Mouse (Mus musculus) Patski (cell line): ENCODE data around the gene Prex1. TPM values are rescaled to one million over a fixed set of nuclear protein-coding genes. Genes with fewer than 3 reads are reported as not detected.

ENCODE experiments used
- ATAC-seq: fragments of 100-300 bp; one replicate; pipeline ENCODE4 v1.8.0; 2021
- CTCF ChIA-PET: fragments of 350-600 bp; sonication (Branson Sonifier 250); formaldehyde crosslinking; loops from one replicate; lab custom pipeline; 2022; ENCODE audit warnings: inconsistent platforms; lab: Charles Lee
- POLR2A ChIA-PET: fragments of 350-600 bp; sonication (Branson Sonifier 250); formaldehyde crosslinking; loops from one replicate; lab custom pipeline; 2022; ENCODE audit warnings: antibody characterized with exemption, inconsistent platforms; lab: Charles Lee
- DNase-seq: peaks from one replicate; pipeline ENCODE4 v3.0.0-alpha.2; 2011; ENCODE audit warnings: low read depth, low spot score
- H3K27me3 ChIP-seq: fragments of 371-371 bp; one replicate; pipeline ENCODE4 v1.5.1; 2021
- CTCF ChIP-seq: fragments of 100-300 bp; IDR thresholded peaks from one replicate; pipeline ENCODE4 v1.5.1; 2021
- in situ Hi-C: fragments of 300-500 bp; cut with MboI; formaldehyde crosslinking; loops from 3 replicates; pipeline ENCODE4 v1.11.1; 2018; ENCODE audit warnings: low pct_unique_long_range_greater_than_20kb, mixed read lengths
- polyA plus RNA-seq: library from polyadenylated mRNA; unstranded; gene quantifications from one replicate; pipeline ENCODE4 v1.2.3, GENCODE M21; 2021

Prex1 gene
- polyA plus RNA-seq, 1 experiment from 2014 or later = 3.9 TPM

GRCm38 (mm10) chr2:166579361-166579760 is 134.3 kb downstream of the Prex1 start:
- H3K27me3 ChIP-seq = no peaks in the 10 kb centered on the region
- ATAC-seq (no peak), DNase-seq (no peak)
- POLR2A ChIA-PET = no interaction called here
- no peak for TF ChIP-seq CTCF
- CTCF ChIA-PET = no interaction called here
- in situ Hi-C loops = no loop called here

GRCm38 (mm10) chr2:166575419-166575818 is 138.2 kb downstream of the Prex1 start:
- DNase-seq (no peak), ATAC-seq (no peak)
- POLR2A ChIA-PET = no interaction called here
- no peaks in the 10 kb centered on the region for H3K27me3 ChIP-seq
- in situ Hi-C loops = no loop called here
- CTCF ChIA-PET = interaction anchor here (0.8 to 1.7 kb wide), 4 partner anchors 11 to 485 kb away, joined by 3 to 5 read pairs (median 3); no protein-coding TSS in a partner anchor
- no peak for TF ChIP-seq CTCF

- POLR2A ChIA-PET = no interaction called here
- no peaks in the 10 kb centered on the region for H3K27me3 ChIP-seq
- no peak for DNase-seq
- no peak for ATAC-seq
- in situ Hi-C loops = loop anchor here (25.0 kb wide), 2 partner anchors 213 to 638 kb away; no protein-coding TSS in a partner anchor
- CTCF ChIA-PET = interaction anchor here (0.8 to 1.7 kb wide), 4 partner anchors 11 to 485 kb away, joined by 3 to 5 read pairs (median 3); no protein-coding TSS in a partner anchor
- TF ChIP-seq CTCF = no peak
These were observed 138.7 kb downstream of the Prex1 start for GRCm38 (mm10) chr2:166574934-166575333.

GRCm38 (mm10) chr2:166573621-166574020 is 140.0 kb downstream of the Prex1 start:
- ATAC-seq (no peak), DNase-seq (no peak)
- in situ Hi-C loops = loop anchor here (25.0 kb wide), 2 partner anchors 211 to 636 kb away; no protein-coding TSS in a partner anchor
- no peaks in the 10 kb centered on the region for H3K27me3 ChIP-seq
- ChIA-PET POLR2A (no interaction called here), CTCF (interaction anchor here (1.2 kb wide), 1 partner anchor 208 kb away, joined by 3 read pairs; no protein-coding TSS in a partner anchor)
- TF ChIP-seq CTCF = no peak

- TF ChIP-seq CTCF = no peak
- ATAC-seq = no peak
- in situ Hi-C loops = loop anchor here (25.0 kb wide), 2 partner anchors 210 to 635 kb away; no protein-coding TSS in a partner anchor
- no peak for DNase-seq
- ChIA-PET POLR2A (no interaction called here), CTCF (interaction anchor here (0.7 kb wide), 1 partner anchor 481 kb away, joined by 3 read pairs; no protein-coding TSS in a partner anchor)
- H3K27me3 ChIP-seq = no peaks in the 10 kb centered on the region
These were observed 141.3 kb downstream of the Prex1 start for GRCm38 (mm10) chr2:166572297-166572696.

- ATAC-seq (no peak), DNase-seq (no peak)
- TF ChIP-seq CTCF = no peak
- CTCF ChIA-PET = no interaction called here
- POLR2A ChIA-PET = no interaction called here
- H3K27me3 ChIP-seq = no peaks in the 10 kb centered on the region
- in situ Hi-C loops = loop anchor here (25.0 kb wide), 2 partner anchors 207 to 632 kb away; no protein-coding TSS in a partner anchor
These were observed 144.4 kb downstream of the Prex1 start for GRCm38 (mm10) chr2:166569182-166569581.

- in situ Hi-C loops = loop anchor here (25.0 kb wide), 2 partner anchors 203 to 628 kb away; no protein-coding TSS in a partner anchor
- no peak for ATAC-seq
- no peaks in the 10 kb centered on the region for H3K27me3 ChIP-seq
- ChIA-PET POLR2A (no interaction called here), CTCF (interaction anchor here (0.8 kb wide), 1 partner anchor 483 kb away, joined by 3 read pairs; no protein-coding TSS in a partner anchor)
- TF ChIP-seq CTCF = no peak
- DNase-seq = no peak
These were observed 148.1 kb downstream of the Prex1 start for GRCm38 (mm10) chr2:166565503-166565902.

GRCm38 (mm10) chr2:166564455-166564854 is 149.2 kb downstream of the Prex1 start:
- POLR2A ChIA-PET = no interaction called here
- in situ Hi-C loops = loop anchor here (5.0 to 25.0 kb wide), 4 partner anchors 202 to 627 kb away; partner anchors contain the start of gene Sulf2
- TF ChIP-seq CTCF = no peak
- CTCF ChIA-PET = no interaction called here
- DNase-seq = no peak
- no peak for ATAC-seq
- no peaks in the 10 kb centered on the region for H3K27me3 ChIP-seq

- ATAC-seq (no peak), DNase-seq (no peak)
- in situ Hi-C loops = loop anchor here (5.0 to 25.0 kb wide), 4 partner anchors 202 to 627 kb away; partner anchors contain the start of gene Sulf2
- ChIA-PET POLR2A (no interaction called here), CTCF (no interaction called here)
- TF ChIP-seq CTCF = no peak
- no peaks in the 10 kb centered on the region for H3K27me3 ChIP-seq
These were observed 149.7 kb downstream of the Prex1 start for GRCm38 (mm10) chr2:166563890-166564289.

GRCm38 (mm10) chr2:166563076-166563475 is 150.6 kb downstream of the Prex1 start:
- POLR2A ChIA-PET = no interaction called here
- in situ Hi-C loops = loop anchor here (5.0 to 25.0 kb wide), 4 partner anchors 201 to 626 kb away; partner anchors contain the start of gene Sulf2
- CTCF ChIA-PET = interaction anchor here (0.7 to 2.0 kb wide), 3 partner anchors 456 to 480 kb away, joined by 3 to 5 read pairs (median 5); no protein-coding TSS in a partner anchor
- DNase-seq (no peak), ATAC-seq (no peak)
- no peaks in the 10 kb centered on the region for H3K27me3 ChIP-seq
- TF ChIP-seq CTCF = no peak

GRCm38 (mm10) chr2:166561781-166562180 is 151.9 kb downstream of the Prex1 start:
- no peak for TF ChIP-seq CTCF
- CTCF ChIA-PET = interaction anchor here (1.5 to 2.0 kb wide), 2 partner anchors 406 to 479 kb away, joined by 3 to 5 read pairs; partner anchors contain the start of gene Sulf2
- ATAC-seq = no peak
- no peak for DNase-seq
- POLR2A ChIA-PET = no interaction called here
- in situ Hi-C loops = loop anchor here (5.0 to 25.0 kb wide), 4 partner anchors 199 to 624 kb away; partner anchors contain the start of gene Sulf2
- no peaks in the 10 kb centered on the region for H3K27me3 ChIP-seq
